Mouse (Mus musculus): ENCODE results near the gene Tmem200a.

- TF ChIP-seq GATA1 (IDR thresholded peaks at IDR 0.05; ENCODE audit: borderline replicate concordance, low read length) (no peak), FLI1 (IDR thresholded peaks at IDR 0.05; ENCODE audit: low read length) (no peak)
Observed at GRCm38 (mm10) chr10:25952838-25953237, 126.0 kb downstream of the Tmem200a start.

All from megakaryocyte, embryonic 14.5 days (primary cell).